Mouse (Mus musculus) cortical plate, adult 2 months (tissue): Measurements from ENCODE around the gene Palld.

Experiments
- CTCF ChIP-seq: fragments of 200-500 bp; IDR thresholded peaks from 2 replicates; pipeline ENCODE4 v1.5.1; 2011; ENCODE audit warnings: mild to moderate bottlenecking, control low read depth, low read length; ENCODE audit not compliant: insufficient read depth; ENCODE audit errors: extremely low read depth
- POLR2A ChIP-seq: fragments of 200-500 bp; IDR thresholded peaks from 2 replicates; pipeline ENCODE4 v1.6.1; 2011; ENCODE audit warnings: mild to moderate bottlenecking, low read length, control low read depth; ENCODE audit not compliant: insufficient read depth; ENCODE audit errors: extremely low read depth

DNA sequence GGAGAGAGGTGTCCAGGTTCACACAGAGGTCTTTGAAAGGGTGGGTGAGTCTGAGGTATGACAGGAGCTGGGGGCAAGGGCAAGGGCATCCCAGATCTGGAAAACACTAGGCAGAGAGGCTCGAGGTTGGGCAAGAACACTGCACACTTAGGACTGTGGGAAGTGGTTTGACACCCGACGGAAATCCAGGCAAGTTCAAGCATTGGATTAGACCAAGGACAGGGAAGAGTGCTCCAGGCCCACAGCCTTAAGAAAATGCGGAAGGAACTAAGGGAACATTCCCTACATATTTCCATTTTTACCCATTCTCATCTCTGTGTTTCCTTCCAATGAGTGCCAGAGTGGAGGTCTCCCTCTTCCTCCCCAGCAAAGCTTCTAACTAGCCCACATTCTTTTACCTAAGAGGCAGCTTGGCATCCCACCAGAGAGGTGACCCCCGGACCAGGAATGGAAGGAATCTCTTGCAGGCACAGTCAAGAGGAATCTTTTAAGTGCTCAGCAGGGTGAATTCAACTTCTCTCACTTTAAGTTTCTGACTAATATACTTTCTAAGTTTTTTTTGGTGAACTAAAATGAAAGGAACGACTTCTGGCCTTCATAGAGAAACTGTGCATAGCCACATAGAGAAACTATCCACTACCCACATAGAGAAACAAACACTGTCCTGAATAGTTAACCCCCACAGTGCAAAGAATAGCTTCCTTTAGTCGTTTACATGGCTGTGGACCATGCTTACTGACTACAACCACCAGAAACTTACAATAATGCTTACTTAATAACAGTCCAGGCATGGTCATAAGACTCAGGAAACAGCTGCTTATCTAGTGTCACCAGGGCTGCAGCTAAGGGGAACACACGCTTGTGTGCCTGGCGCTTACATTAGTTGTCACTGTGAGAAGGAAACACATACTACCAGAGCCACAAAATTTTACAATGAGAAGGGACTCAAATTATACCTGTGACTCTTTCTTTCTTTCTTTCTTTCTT is 286.5 kb downstream of the Palld start:
- TF ChIP-seq CTCF: no peak
- no peak for TF ChIP-seq POLR2A
